Mouse (Mus musculus) C2C12 (cell line): ENCODE results near the gene Cenpb.

Source experiments
- CTCF ChIP-seq: IDR thresholded peaks from one replicate; pipeline ENCODE4 v1.5.1; 2011; ENCODE audit not compliant: control insufficient read depth, insufficient read depth, insufficient read length
- MAX ChIP-seq: IDR thresholded peaks from one replicate; pipeline ENCODE4 v1.6.1; 2011; ENCODE audit warnings: mild to moderate bottlenecking, control low read depth
- MYOD1 ChIP-seq: IDR thresholded peaks from one replicate; pipeline ENCODE4 v1.6.1; 2011; ENCODE audit warnings: low read depth; ENCODE audit not compliant: control insufficient read depth, insufficient read length

- peak; percentile 91 for TF ChIP-seq CTCF
- no peak for TF ChIP-seq MYOD1
- peak; percentile 84 for TF ChIP-seq MAX
These were observed at the start of gene Cenpb for GRCm38 (mm10) chr2:131179990-131180587.
